Mouse (Mus musculus) lung, adult 2 months (tissue): ENCODE measurements around the gene Clec16a. TPM values are rescaled to one million over a fixed set of nuclear protein-coding genes. Genes with fewer than 3 reads are reported as not detected.

ENCODE experiments used
- DNase-seq: peaks from one replicate; pipeline ENCODE4 v3.0.0; 2022
- H3K4me1 ChIP-seq: fragments of 200-500 bp; 2 replicates; pipeline ENCODE4 v1.6.1; 2011; ENCODE audit warnings: low read length; ENCODE audit not compliant: control insufficient read depth, insufficient read depth
- H3K4me3 ChIP-seq: fragments of 200-500 bp; replicated peaks from 2 replicates; pipeline ENCODE3; 2011; ENCODE audit warnings: low read depth, mild to moderate bottlenecking, control low read depth, low read length; ENCODE audit errors: extremely low read depth
- CTCF ChIP-seq: fragments of 200-500 bp; IDR thresholded peaks from 2 replicates; pipeline ENCODE4 v1.5.1; 2011; ENCODE audit warnings: mild to moderate bottlenecking, low read length, control low read depth; ENCODE audit not compliant: insufficient read depth
- POLR2A ChIP-seq: fragments of 200-500 bp; IDR thresholded peaks from 2 replicates; pipeline ENCODE4 v1.6.1; 2011; ENCODE audit warnings: low read depth, mild to moderate bottlenecking, control low read depth, low read length, borderline replicate concordance; ENCODE audit errors: extremely low read depth
- WGBS: fragments of 180-500 bp; shearing (Covaris S2); methylation state at CpG from one replicate; pipeline ENCODE4 v1.1.7; 2018; 5-methylcytosine and 5-hydroxymethylcytosine counted together
- polyA plus RNA-seq: library from polyadenylated mRNA; depleted of rRNA; stranded (reverse); fragments of >200 nt; gene quantifications from 2 replicates; pipeline ENCODE4 v1.2.3, GENCODE M21; 2012

The Clec16a gene
- polyA plus RNA-seq, 1 experiment = 18.3 TPM

GRCm38 (mm10) chr16:10613996-10614395 lies 68.9 kb downstream of the Clec16a start:
- no peak for DNase-seq
- Histone ChIP-seq H3K4me1 (no peaks in the 10 kb centered on the region), H3K4me3 (no peak overlapping the region)
- TF ChIP-seq POLR2A (no peak), CTCF (no peak)
- WGBS = 93% methylated on average over 2 of the region's 2 CpGs

DNA sequence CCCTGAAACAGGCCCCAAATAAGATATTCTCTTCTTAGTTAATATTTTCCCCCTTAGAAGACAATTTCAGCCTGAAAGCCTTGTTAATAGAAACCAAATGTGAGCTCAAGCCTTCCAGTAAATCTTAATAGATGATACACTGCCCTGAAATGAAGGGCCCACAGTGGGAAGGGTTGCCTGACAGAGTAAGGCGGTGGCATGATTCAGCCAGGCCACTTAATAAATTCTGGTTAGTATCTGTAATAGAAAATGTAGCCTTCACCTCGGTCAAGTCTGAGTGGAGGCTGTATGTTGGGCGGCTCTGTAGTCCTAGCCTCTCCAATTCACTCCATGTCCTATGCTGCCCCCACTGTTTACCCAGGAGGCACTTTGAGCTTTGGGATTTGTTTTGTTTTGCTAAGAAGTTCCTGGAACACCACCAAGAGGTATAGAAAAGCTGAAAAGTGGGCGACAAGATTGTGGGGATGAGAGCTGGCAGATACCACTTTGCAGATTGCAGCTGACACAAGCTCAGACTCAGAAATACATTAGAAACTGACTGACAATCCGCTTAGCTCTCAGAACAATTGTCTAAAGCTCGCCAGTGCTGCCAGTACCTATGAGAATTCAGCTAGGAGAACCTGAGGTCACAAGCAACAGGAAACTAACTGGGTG lies 75.9 kb downstream of the Clec16a start:
- 55% methylated on average over 6 of the region's 6 CpGs for WGBS
- Histone ChIP-seq H3K4me1 (peaks cover 6% of the 10 kb centered on the region; the same call in 1 of the 2 replicates), H3K4me3 (no peak overlapping the region)
- TF ChIP-seq POLR2A = no peak
- TF ChIP-seq CTCF = no peak
- DNase-seq = no peak

DNA sequence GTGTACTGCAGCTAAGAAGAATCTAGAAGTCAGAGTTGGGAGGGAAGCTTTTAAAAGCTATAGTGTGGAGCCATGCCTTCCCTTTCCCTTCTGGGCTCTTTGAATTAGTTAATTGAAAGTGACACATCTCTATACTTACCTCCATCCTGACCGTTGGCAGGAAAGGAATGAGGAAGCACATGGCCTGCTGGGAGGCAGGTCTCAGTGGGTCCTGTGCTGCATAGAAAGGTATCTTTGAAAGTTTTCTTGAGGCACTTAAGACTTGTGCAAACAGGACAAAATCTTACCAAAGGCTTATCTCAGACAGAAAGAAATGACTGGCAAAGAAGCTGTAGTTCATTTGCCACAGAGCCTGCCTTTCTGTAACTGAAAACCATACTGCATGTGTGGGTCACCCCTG lies 76.6 kb downstream of the Clec16a start:
- 29% methylated on average over 1 of the region's 1 CpGs for WGBS
- no peak for TF ChIP-seq POLR2A
- no peak for TF ChIP-seq CTCF
- no peak overlapping the region for H3K4me3 ChIP-seq
- DNase-seq = no peak
- H3K4me1 ChIP-seq = peaks cover 6% of the 10 kb centered on the region; the same call in 1 of the 2 replicates

- TF ChIP-seq CTCF (no peak), POLR2A (no peak)
- Histone ChIP-seq H3K4me3 (no peak overlapping the region), H3K4me1 (peaks cover 5% of the 10 kb centered on the region; the same call in 1 of the 2 replicates)
- no peak for DNase-seq
- 70% methylated on average over 1 of the region's 1 CpGs for WGBS
These were observed 81.0 kb downstream of the Clec16a start for GRCm38 (mm10) chr16:10626116-10626515.

DNA sequence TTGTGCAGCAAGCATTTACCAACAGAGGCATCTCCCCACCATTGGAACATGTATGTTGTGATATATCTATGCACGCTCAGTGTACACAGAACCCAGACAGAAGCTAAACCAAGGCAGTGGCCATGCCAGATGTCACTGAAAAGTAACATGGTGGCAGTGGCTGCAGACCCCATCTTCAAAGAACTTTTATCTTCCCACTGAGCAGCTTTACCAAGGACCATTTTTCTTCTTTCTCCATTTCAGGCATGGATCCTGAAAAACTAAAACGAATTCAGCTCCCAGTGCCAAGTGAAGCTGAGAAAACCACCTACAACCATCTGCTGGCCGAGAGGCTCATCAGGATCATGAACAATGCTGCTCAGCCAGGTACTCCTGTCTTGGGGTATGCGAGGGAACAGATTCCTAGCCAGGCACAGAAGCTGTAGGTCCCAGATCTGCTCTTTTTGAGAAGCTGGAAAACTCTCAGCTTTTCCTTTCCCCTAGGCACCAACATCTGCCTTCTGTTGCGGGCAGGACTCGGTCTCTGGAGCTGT lies 82.1 kb downstream of the Clec16a start:
- Histone ChIP-seq H3K4me1 (no peaks in the 10 kb centered on the region), H3K4me3 (no peak overlapping the region)
- no peak for DNase-seq
- WGBS = 98% methylated on average over 6 of the region's 6 CpGs
- TF ChIP-seq CTCF = no peak
- no peak for TF ChIP-seq POLR2A

DNA sequence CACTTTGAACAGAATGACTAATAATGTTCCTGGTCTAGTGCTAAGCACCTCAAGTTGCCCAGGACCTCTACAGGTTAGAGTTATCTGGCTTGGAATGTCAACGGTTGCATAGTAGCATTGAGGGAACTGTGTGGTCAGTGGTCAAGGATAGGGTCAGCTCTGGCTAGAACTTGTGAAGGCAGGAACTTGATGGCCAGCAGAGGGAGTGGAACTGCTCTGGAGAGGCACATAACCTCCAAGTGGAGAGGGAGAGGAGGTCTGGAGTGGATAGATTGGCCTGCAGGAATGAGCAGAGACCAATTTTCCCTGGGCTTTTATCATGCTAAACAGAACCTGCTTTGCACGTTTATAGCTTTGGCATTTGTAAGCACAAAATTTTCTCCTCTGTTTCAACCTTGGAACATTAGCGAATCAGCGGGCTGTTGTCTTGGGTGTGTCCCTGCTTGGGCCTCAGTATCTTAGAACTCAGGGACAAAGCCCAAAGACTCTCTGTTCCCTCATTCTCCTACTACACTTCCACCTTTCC lies 83.0 kb downstream of the Clec16a start:
- TF ChIP-seq CTCF (peak; percentile 29; the same call in 1 of the 2 replicates), POLR2A (no peak)
- Histone ChIP-seq H3K4me1 (no peaks in the 10 kb centered on the region), H3K4me3 (no peak overlapping the region)
- no peak for DNase-seq
- 75% methylated on average over 4 of the region's 4 CpGs for WGBS

DNA sequence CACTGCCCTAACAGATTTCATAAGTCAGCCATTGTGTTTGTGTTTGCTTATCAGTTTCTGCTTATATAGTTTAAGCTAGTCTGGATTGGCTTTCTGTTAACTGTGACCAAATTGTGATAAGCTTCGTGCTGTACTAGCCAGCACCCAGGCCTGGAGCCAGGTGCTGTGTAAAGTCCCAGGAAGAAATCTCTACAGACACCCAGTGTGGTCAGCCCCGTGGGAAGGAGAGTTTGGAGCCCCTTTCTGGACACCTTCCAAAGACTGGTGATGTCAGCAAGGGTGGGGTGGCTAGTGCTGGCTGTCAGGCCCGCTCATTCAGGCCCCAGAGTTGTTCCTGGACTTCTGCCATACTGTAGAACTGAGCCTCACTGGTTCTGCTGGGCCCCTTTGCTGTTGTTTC lies 83.8 kb downstream of the Clec16a start:
- TF ChIP-seq POLR2A (no peak), CTCF (no peak)
- no peak for DNase-seq
- Histone ChIP-seq H3K4me3 (no peak overlapping the region), H3K4me1 (no peaks in the 10 kb centered on the region)
- WGBS = 14% methylated on average over 3 of the region's 3 CpGs

DNA sequence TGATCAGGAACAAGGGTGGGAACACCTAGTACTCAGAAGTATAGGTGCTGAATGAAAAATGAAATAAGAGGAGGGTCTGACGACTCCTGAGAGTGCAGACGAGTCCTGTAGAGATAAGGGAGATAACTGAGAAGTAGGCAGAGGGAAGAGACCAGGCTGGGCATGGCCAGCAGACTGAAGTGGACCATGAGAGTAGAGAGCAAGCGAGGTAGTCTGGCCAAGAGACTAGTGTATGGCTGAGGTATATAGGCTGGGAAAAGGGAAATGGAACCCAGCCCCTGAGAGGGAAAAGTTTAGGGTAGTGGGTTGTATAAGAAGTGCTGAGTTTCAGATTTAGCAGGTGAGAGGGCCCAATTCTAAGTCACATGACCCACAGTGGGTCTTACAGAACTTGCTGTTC lies 84.2 kb downstream of the Clec16a start:
- no peak for DNase-seq
- 37% methylated on average over 3 of the region's 3 CpGs for WGBS
- Histone ChIP-seq H3K4me1 (no peaks in the 10 kb centered on the region), H3K4me3 (no peak overlapping the region)
- TF ChIP-seq CTCF = no peak

GRCm38 (mm10) chr16:10634940-10635339 lies 89.8 kb downstream of the Clec16a start:
- WGBS = 93% methylated on average over 3 of the region's 3 CpGs

DNA sequence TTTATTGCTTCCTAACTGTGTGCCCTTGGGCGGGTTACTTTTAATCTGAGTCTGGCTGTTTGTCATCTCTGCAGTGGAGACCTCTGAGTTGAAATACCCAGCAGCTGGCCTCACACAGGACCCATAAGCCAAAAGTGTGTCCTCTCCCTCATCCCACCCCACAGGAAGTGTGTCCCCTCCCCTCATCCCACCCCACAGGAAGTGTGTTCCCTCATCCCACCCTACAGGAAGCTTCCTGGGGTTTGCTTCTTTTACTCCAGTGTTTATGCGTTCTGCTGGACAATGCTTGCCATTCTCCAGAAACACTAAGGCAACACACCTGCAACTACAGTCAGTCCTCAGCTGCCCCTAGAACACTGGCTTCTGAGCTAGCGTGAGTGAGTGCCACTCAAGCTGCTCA lies 92.8 kb downstream of the Clec16a start:
- Histone ChIP-seq H3K4me1 (peaks cover 4% of the 10 kb centered on the region; the same call in 1 of the 2 replicates), H3K4me3 (no peak overlapping the region)
- TF ChIP-seq CTCF (no peak), POLR2A (no peak)
- 55% methylated on average over 3 of the region's 3 CpGs for WGBS
- no peak for DNase-seq

More at GRCm38 (mm10) chr16:10634940-10635339, 89.8 kb downstream of the Clec16a start:
- TF ChIP-seq POLR2A = no peak
- TF ChIP-seq CTCF = no peak
- no peak overlapping the region for H3K4me3 ChIP-seq
- DNase-seq = no peak
- H3K4me1 ChIP-seq = peaks cover 4% of the 10 kb centered on the region; the same call in 1 of the 2 replicates
